In the genomic region with DNA sequence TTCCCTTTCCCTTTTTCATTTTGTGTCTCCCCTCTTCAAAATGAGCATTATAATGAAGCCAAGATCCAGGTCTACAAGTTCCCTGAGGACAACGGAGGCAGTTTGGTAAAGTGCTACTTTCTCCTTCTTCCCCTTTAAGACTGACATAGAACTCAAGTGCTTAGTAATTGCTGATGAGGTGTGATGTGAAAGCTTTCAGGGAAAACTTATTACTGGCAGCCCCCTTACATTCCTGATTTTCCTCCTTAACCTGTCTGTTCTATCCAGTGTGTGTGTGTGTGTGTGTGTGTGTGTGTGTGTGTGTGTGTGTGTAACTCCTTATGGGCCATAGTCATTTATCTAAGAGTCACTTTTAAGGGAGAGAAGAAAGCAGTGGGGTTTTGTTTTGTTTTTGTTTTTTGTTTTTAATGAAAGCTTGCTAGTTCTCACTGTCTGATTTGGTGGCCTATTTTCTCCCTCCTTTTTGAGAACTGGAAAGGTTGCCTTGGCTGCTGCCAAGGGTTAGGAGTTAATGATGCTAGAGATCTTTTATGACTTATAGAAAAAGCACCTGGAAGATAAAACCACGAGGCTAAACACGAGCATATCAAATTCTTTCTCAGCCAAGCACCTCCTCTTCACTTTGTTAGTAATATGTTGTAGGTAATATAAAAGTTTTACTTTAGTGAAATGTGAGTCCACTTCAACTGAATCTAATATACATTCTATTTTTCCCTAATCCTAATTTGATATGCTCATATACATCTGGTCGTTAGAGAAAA, we compare ENCODE assay signal across 8 mouse cellular contexts.
DNase-seq lines count a peak whose midpoint lies in the region; ATAC-seq lines count a peak whose summit lies in the region.

No protein-coding gene starts in this region.

- 0 out of 2 replicates have a peak, but pooled peaks have one; percentile 24 for ATAC-seq in heart, embryonic 14.5 days (ENCODE audit: insufficient number of reproducible peaks, insufficient read depth, low FRiP score, low read depth)
- ATAC-seq in embryonic facial prominence, embryonic 12.5 days (ENCODE audit: insufficient number of reproducible peaks, insufficient read depth, low FRiP score, low TSS enrichment): no peak
- no peak for ATAC-seq in midbrain, embryonic 14.5 days (ENCODE audit: low FRiP score, low TSS enrichment)

- peaks cover 2 to 25% of the 10 kb centered on the region in 2 experiments for H3K4me1 ChIP-seq in heart, embryonic 14.5 days (ENCODE audit: control insufficient read depth in 2 of 2, insufficient read depth in 2 of 2, low read length in 2 of 2)
- H3K4me1 ChIP-seq in embryonic facial prominence, embryonic 12.5 days: no peaks in the 10 kb centered on the region
- peaks cover 10% of the 10 kb centered on the region for H3K4me1 ChIP-seq in midbrain, embryonic 14.5 days (ENCODE audit: control insufficient read depth, insufficient read depth, low read length)

- H3K4me2 ChIP-seq in heart, embryonic 14.5 days (ENCODE audit: low read length): peak overlapping the region; percentile 73
- peak overlapping the region; percentile 84 for H3K4me2 ChIP-seq in embryonic facial prominence, embryonic 12.5 days (replicated peaks)
- peak overlapping the region; percentile 73 for H3K4me2 ChIP-seq in midbrain, embryonic 14.5 days (ENCODE audit: low read length)

- no peaks in the 10 kb centered on the region for H3K36me3 ChIP-seq in heart, embryonic 14.5 days (ENCODE audit: control insufficient read depth, insufficient read depth, low read length)
- H3K36me3 ChIP-seq in embryonic facial prominence, embryonic 12.5 days: no peaks in the 10 kb centered on the region
- no peaks in the 10 kb centered on the region for H3K36me3 ChIP-seq in midbrain, embryonic 14.5 days (ENCODE audit: control insufficient read depth, insufficient read depth, low read length)

- no peaks in the 10 kb centered on the region for H3K9me3 ChIP-seq in heart, embryonic 14.5 days (ENCODE audit: control insufficient read depth, low read length)
- H3K9me3 ChIP-seq in embryonic facial prominence, embryonic 12.5 days: no peaks in the 10 kb centered on the region
- H3K9me3 ChIP-seq in midbrain, embryonic 14.5 days (ENCODE audit: control insufficient read depth, low read length): no peaks in the 10 kb centered on the region

- WGBS in heart, embryonic 14.5 days: 3% methylated on average over 4 of the region's 4 CpGs
- WGBS in embryonic facial prominence, embryonic 12.5 days: 25% methylated on average over 4 of the region's 4 CpGs
- 32% methylated on average over 4 of the region's 4 CpGs for WGBS in midbrain, embryonic 14.5 days

- DNase-seq in heart, postnatal 4 days: no peak
- peak; percentile 2 for DNase-seq in induced T-regulatory cell, adult 2 months (ENCODE audit: low read depth)
- no peak for DNase-seq in midbrain, embryonic 14.5 days
- no peak for DNase-seq in B cell, adult 2 months
- DNase-seq in ovary, postnatal 10 days (ENCODE audit: low spot score): no peak
- no peak for DNase-seq in kidney, postnatal 4 days

- peak overlapping the region; percentile 95 to 99 for H3K27ac ChIP-seq in heart, embryonic 14.5 days (replicated peaks in 1 of 2; ENCODE audit: control insufficient read depth in 1 of 2, insufficient read depth in 1 of 2, low read depth in 2 of 2, low read length in 2 of 2)
- no peak overlapping the region for H3K27ac ChIP-seq in embryonic facial prominence, embryonic 12.5 days
- peak overlapping the region; percentile 68 for H3K27ac ChIP-seq in midbrain, embryonic 14.5 days (replicated peaks; ENCODE audit: low read depth, low read length)

- peak overlapping the region; percentile 85 for H3K9ac ChIP-seq in heart, embryonic 14.5 days (ENCODE audit: low read length)
- H3K9ac ChIP-seq in embryonic facial prominence, embryonic 12.5 days: no peak overlapping the region
- peak overlapping the region; percentile 41; the same call in 1 of the 2 replicates for H3K9ac ChIP-seq in midbrain, embryonic 14.5 days (replicated peaks; ENCODE audit: low read length)

- H3K4me3 ChIP-seq in heart, embryonic 14.5 days (ENCODE audit: control insufficient read depth in 1 of 2, insufficient read depth in 1 of 2, low read depth in 1 of 2, low read length in 2 of 2): peak overlapping the region; percentile 58 to 68
- H3K4me3 ChIP-seq in embryonic facial prominence, embryonic 12.5 days: peak overlapping the region; percentile 47
- H3K4me3 ChIP-seq in midbrain, embryonic 14.5 days (replicated peaks; ENCODE audit: low read depth, low read length): peak overlapping the region; percentile 37

- no peaks in the 10 kb centered on the region for H3K27me3 ChIP-seq in heart, embryonic 14.5 days (ENCODE audit: control insufficient read depth, insufficient read depth, low read length)
- no peaks in the 10 kb centered on the region for H3K27me3 ChIP-seq in embryonic facial prominence, embryonic 12.5 days
- H3K27me3 ChIP-seq in midbrain, embryonic 14.5 days (ENCODE audit: control insufficient read depth, insufficient read depth, low read length): no peaks in the 10 kb centered on the region
